Mouse (Mus musculus) E14TG2a.4 (cell line): ENCODE data around the gene Nr2f2.

Experiments used
- H3K27me3 ChIP-seq: 2 replicates; pipeline ENCODE4 v1.6.1; 2014; ENCODE audit warnings: low read length, control low read depth; ENCODE audit not compliant: insufficient read depth
- H3K36me3 ChIP-seq: 2 replicates; pipeline ENCODE4 v1.6.1; 2014; ENCODE audit warnings: low read length, control low read depth; ENCODE audit not compliant: insufficient read depth
- H3K4me1 ChIP-seq: replicated peaks from 2 replicates; pipeline ENCODE4 v1.6.1; 2014; ENCODE audit warnings: low read depth, low read length, control low read depth
- H3K4me3 ChIP-seq: replicated peaks from 2 replicates; pipeline ENCODE4 v1.5.1; 2014; ENCODE audit warnings: mild to moderate bottlenecking, low read length
- H3K9me3 ChIP-seq: 2 replicates; pipeline ENCODE4 v1.6.1; 2014; ENCODE audit warnings: low read length, control low read depth
- CTCF ChIP-seq: conservative IDR thresholded peaks from 2 replicates; pipeline ENCODE4 v1.5.1; 2014; ENCODE audit warnings: low read length
- NANOG ChIP-seq: IDR thresholded peaks from 2 replicates; pipeline ENCODE4 v1.6.1; 2014; ENCODE audit warnings: borderline replicate concordance, low read length, mixed read lengths
- POU5F1 ChIP-seq: IDR thresholded peaks from 2 replicates; pipeline ENCODE4 v1.6.1; 2014; ENCODE audit warnings: low read length, borderline replicate concordance

Gene Nr2f2

DNA sequence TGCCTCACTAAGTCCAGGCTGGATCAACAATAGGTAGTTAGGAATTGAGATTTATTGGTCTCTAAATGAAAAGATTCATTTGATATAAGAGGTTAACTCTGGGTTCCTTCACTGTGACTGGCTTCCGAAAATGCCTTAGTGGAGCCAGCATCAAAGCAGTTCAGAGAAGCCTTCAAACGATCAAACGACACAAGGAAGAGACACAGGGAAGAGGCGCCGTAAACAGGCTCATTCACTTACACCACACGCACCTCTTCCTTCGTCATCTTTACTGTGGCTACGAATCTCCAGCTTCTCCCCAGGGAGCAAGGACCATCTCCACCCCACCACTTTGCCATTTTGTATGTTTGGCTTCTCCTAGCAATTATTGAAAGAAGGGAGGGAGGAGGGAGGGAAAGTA, 23.8 kb downstream of the Nr2f2 start:
- no peaks in the 10 kb centered on the region for H3K36me3 ChIP-seq
- peaks cover 30% of the 10 kb centered on the region for H3K4me1 ChIP-seq
- no peaks in the 10 kb centered on the region; the same call in 1 of the 2 replicates for H3K9me3 ChIP-seq
- H3K4me3 ChIP-seq = no peak overlapping the region
- TF ChIP-seq CTCF = no peak
- no peak for TF ChIP-seq POU5F1
- peaks cover 93% of the 10 kb centered on the region for H3K27me3 ChIP-seq

DNA sequence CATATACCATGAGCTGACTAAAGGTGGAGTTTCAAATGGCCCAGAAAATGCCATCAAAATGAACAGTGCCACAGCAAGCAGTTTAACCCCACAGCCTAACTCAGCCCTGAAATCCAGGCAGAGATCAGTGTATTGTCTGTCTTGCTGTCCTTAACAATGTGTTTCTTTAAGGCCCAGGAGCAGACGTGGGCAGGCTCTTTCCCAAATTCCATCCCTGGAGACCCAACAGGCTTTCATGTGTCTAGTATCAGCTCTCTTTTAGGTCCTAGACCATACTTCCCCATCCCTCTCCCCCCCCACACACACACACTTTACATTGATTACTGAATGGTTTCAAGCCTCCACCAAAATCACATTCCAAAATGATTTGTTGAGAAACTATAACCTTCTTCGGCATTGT, 24.5 kb downstream of the Nr2f2 start:
- Histone ChIP-seq H3K4me1 (peaks cover 32% of the 10 kb centered on the region), H3K36me3 (no peaks in the 10 kb centered on the region), H3K9me3 (no peaks in the 10 kb centered on the region; the same call in 1 of the 2 replicates), H3K27me3 (peaks cover 93% of the 10 kb centered on the region), H3K4me3 (no peak overlapping the region)
- TF ChIP-seq CTCF (no peak), POU5F1 (no peak), NANOG (no peak)

DNA sequence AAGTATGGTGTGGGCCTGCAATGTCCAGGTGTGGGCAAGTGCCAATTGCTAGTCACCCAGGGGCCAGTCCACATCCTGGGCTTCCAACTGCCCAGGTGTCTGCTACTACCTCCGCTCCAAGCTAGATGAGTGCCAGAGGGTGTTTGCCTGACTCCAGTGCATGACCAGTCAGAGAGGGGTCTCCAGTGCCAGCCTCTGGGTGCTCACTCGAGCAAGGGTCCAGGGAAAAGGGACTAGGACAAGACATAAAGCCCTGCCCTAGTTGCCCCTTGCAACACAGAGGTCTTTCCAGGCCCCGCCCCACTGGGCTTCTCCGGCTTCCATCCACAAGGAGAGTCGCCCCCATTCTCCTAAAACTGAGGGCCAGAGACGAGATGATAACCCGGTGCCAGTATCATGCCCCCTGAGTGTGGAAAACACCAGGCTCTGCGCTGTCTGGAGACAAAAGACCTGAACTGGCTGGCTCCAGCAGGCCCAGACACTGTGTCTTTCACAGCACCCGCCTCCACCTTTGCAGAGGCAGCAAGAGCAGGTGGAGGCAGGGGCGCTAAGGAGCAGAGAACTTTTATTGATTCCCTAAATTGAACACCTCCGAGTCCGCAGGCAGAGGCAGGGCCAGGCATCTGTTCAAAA, 26.4 kb downstream of the Nr2f2 start:
- peaks cover 93% of the 10 kb centered on the region for H3K27me3 ChIP-seq

DNA sequence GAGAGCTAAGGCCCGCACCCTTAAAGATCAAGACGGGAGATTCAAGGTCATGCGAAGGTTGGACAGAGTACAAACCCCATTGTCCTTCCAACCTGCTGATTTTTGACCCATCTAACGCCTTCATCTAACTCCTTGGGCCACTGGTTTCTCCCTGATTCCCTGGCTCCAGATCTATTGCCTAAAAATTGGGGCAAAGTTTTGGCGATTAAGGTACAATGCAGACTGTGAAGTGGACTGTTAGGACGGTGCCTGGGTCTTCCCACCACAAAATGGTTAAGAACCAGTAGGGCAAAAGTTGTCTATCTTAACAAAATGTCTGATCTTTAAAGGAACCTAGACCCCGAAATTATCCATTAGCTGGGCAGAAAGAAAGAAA, 28.3 kb downstream of the Nr2f2 start:
- TF ChIP-seq CTCF (no peak), POU5F1 (no peak), NANOG (no peak)
- no peaks in the 10 kb centered on the region for H3K36me3 ChIP-seq
- peaks cover 91% of the 10 kb centered on the region for H3K27me3 ChIP-seq
- peak overlapping the region; percentile 58; the same call in 1 of the 2 replicates for H3K4me3 ChIP-seq
- peaks cover 20% of the 10 kb centered on the region for H3K4me1 ChIP-seq
- H3K9me3 ChIP-seq = no peaks in the 10 kb centered on the region; the same call in 1 of the 2 replicates

More for the DNA sequence above, 26.4 kb downstream of the Nr2f2 start:
- no peak for TF ChIP-seq CTCF
- no peak for TF ChIP-seq POU5F1
- TF ChIP-seq NANOG = no peak
- no peaks in the 10 kb centered on the region for H3K36me3 ChIP-seq
- H3K4me1 ChIP-seq = peaks cover 23% of the 10 kb centered on the region
- H3K4me3 ChIP-seq = no peak overlapping the region
- no peaks in the 10 kb centered on the region; the same call in 1 of the 2 replicates for H3K9me3 ChIP-seq

DNA sequence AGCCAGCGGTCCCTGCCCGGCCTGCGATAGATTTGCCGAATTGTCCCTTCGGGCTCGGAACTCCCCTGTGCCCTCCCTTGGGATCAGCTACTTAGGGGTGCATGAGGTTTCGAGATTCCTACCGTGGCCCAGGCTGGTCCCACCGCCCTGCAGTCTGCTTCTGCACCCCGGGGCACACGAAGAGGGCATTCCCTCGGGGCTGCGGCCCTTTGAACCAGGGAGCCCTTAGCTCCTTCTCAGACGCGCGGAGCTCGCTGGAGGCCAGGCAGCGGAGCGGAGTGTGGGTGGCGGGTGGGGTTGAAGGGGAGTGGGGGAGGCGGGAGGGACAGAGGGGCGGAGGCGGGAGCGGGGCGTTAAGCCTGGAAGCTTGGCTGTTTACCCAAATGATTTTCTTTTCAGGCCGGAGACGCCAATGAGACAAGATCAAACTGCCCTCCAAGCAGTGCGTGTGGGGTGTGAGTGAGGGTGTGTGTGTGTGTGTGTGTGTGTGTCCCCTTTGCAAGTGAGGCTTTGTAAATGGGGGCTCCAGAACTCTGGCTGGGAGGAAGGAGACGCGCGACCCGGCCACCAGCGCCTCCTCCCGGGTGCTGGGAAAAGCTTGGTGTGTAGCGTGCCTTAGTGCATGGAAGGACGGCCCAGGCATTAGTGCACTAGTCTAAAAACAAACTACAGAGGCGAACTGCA, 28.8 kb downstream of the Nr2f2 start:
- Histone ChIP-seq H3K36me3 (no peaks in the 10 kb centered on the region), H3K9me3 (no peaks in the 10 kb centered on the region)

DNA sequence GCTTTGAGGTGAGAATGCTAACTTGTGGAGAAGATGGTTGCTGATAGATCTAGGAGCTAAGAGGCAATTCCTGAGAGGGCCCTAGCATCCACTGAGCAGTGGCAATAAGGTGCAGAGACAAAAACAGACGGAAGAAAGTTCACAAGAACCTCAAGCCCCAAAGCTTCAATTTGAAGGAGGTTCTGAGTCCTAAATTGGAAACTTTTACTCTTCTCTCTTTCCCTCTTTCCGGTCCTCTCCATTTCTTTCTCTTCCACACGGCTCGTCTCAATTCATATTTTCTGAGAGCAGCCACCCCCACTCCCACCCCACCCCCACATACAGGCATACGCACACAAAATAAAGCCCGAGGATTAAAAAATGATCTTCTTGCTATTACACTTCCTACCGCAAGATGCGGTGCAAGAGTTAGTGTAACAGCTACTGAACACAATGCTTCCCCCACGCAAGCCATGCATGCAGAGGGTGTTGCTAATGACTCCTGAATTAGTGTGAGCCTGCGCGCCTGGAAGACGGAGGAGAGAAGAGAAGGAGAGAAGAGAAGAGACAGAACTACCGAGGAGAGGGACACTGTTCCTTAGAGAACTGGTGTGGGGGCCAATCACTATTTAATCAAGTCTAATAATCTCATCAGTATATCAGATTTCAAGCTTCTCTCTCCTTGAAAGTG, 29.8 kb downstream of the Nr2f2 start:
- no peaks in the 10 kb centered on the region for H3K36me3 ChIP-seq
- no peaks in the 10 kb centered on the region for H3K9me3 ChIP-seq
- peaks cover 32% of the 10 kb centered on the region for H3K4me1 ChIP-seq
- TF ChIP-seq CTCF (no peak), NANOG (no peak)
- H3K4me3 ChIP-seq = no peak overlapping the region
- H3K27me3 ChIP-seq = peaks cover 95% of the 10 kb centered on the region

More for the DNA sequence above, 28.8 kb downstream of the Nr2f2 start:
- H3K27me3 ChIP-seq = peaks cover 91% of the 10 kb centered on the region
- TF ChIP-seq CTCF (no peak), NANOG (no peak), POU5F1 (no peak)
- peak overlapping the region; percentile 58 for H3K4me3 ChIP-seq
- H3K4me1 ChIP-seq = peaks cover 22% of the 10 kb centered on the region

DNA sequence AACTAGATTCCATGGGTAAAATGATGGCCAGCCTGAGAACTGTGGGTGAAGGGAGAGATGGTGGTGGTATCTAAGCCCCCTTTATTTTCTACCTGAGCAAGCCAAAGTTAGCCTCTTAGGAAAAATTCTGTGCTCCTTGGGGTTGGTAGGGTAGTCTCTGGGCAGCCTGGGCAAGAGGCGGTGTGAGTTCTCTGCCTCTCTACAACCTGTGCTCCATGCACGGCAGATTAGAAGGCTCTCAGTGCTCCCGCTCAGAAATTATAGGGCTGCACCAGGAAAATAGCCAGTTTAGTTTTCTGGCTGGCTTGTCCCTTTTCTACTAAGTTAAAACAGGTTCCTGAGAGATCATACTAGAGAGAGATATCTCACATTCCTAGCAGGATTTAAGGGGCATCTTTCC, 30.4 kb downstream of the Nr2f2 start:
- Histone ChIP-seq H3K9me3 (no peaks in the 10 kb centered on the region), H3K27me3 (peaks cover 97% of the 10 kb centered on the region), H3K4me1 (peaks cover 36% of the 10 kb centered on the region), H3K36me3 (no peaks in the 10 kb centered on the region), H3K4me3 (no peak overlapping the region)
- TF ChIP-seq CTCF = no peak
- no peak for TF ChIP-seq POU5F1
- no peak for TF ChIP-seq NANOG

DNA sequence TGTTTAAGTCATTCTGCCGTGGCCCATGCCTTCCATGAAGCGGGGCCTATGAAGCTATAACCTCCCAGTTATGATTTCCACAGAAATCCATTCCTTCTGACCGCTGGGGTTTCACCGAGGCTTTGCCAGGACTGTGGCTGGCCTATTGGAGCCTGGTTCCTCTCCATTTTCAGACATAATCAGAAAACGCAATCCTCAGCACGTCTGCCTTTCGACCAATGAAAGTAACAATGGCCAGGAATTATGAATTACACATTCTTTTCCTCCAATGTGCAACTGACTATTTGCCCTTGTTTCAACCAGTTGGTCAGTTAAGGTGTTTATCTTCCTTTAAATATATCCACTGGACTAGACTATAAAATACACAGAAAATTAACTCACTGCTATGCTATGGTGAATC, 31.1 kb downstream of the Nr2f2 start:
- Histone ChIP-seq H3K36me3 (no peaks in the 10 kb centered on the region), H3K27me3 (peaks cover 96% of the 10 kb centered on the region), H3K4me3 (no peak overlapping the region), H3K9me3 (no peaks in the 10 kb centered on the region), H3K4me1 (peaks cover 42% of the 10 kb centered on the region)
- no peak for TF ChIP-seq POU5F1

DNA sequence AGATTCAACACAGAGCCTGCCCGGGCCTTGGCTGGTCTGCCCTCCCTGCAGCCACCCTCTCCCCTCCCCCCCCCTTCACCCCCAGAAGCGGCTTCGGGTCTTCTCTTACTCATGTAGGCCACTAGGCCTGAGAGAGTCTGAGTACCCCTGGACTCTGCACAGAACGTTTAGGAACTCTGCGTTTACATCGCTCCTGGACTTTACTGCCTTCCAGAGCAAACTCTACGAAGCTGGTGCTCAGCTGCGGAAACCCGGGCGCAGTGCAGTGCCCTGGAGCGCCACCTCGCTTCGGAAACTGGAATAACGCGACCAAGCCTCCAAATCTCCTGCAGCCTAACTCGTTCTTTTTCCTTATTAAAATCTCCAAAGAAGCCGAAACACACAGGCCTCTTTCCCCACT, 31.7 kb downstream of the Nr2f2 start:
- Histone ChIP-seq H3K27me3 (peaks cover 96% of the 10 kb centered on the region), H3K36me3 (no peaks in the 10 kb centered on the region), H3K9me3 (no peaks in the 10 kb centered on the region), H3K4me3 (peak overlapping the region; percentile 35; the same call in 1 of the 2 replicates), H3K4me1 (peaks cover 41% of the 10 kb centered on the region)
- TF ChIP-seq CTCF = peak; percentile 90
- no peak for TF ChIP-seq NANOG
- no peak for TF ChIP-seq POU5F1
